Mouse (Mus musculus) embryonic fibroblast, embryonic 13.5 days (primary cell): ENCODE results near the gene Tsen34.

Source experiments
- CTCF ChIP-seq: IDR thresholded peaks from 2 replicates; pipeline ENCODE4 v1.5.1; 2011; ENCODE audit warnings: mild to moderate bottlenecking, control low read depth, low read length, moderate library complexity, borderline replicate concordance; ENCODE audit not compliant: insufficient read depth
- POLR2A ChIP-seq: IDR thresholded peaks from 2 replicates; pipeline ENCODE4 v1.6.1; 2011; ENCODE audit warnings: low read depth, mild to moderate bottlenecking, control low read depth, low read length, moderate library complexity

DNA sequence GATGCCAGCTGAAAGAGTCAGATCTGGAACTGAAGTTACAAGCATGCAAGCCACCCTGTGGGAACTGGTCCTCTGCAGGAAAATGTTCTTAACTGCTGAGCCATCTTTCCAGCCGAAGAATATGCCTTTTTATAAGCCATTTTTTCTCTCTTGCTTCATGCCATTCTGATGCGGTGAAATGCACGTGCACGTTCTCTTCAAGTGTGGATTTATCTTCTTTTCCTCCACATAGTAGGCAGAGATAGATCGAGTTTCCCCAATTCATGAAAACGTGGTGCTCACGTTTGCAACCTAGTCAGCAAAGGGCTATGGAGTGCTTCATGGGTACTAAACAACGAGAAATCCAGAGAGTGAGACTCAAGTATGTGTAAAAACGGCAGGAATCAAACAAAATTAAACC is 48.8 kb upstream of the Tsen34 start:
- no peak for TF ChIP-seq POLR2A
- no peak for TF ChIP-seq CTCF
